Mouse (Mus musculus) mouse embryonic stem cell (cell line): ENCODE data around the gene Gpr146.
"Not testable (repeated sequence)": the region's sequence is repeated elsewhere in the genome, so short reads cannot be mapped to it uniquely, and the experiment has no call there.

Source experiments
- in situ Hi-C, 2 experiments: fragments of 300-500 bp; cut with MboI; formaldehyde crosslinking; loops; 1 replicate in 1 of 2; 3 replicates in 1 of 2; pipeline ENCODE4 v1.14.3; 2019 to 2020; ENCODE audit warnings: low sequenced_read_pairs in 2 of 2, low pct_unique_long_range_greater_than_20kb in 1 of 2, mixed read lengths in 1 of 2; ENCODE audit not compliant: unreplicated experiment in 1 of 2

Gene Gpr146

GRCm38 (mm10) chr5:139378986-139379629 is 1.6 kb downstream of the Gpr146 start:
- in situ Hi-C loops, result no loop called here

DNA sequence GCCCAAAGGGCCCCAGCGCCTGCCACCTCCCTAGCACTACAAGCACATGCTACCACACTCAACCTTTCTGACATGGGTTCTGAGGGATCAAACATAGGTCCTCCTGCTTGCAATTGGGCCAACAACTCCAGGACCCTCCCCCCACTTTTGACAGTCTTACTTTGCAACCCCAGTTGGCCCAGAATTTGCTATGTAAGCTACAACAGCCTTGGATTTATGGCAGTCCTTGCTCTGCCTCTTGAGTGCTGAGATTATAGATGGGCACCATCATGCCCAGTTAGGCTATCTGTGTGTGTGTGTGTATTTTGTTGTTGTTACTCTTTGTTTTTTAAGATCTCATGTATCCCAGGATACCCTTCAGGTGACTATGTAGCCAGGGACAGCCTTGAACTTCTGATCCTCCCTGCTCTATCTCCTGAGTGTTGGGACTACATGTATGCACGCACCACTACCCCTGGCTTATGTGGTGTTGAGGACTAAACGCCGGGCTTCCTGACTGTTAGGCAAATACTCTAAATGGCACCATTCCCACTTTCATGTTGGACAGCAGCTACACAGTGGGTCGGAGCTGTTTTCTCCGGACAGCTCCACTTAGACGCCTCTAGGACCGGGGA is 2.4 kb downstream of the Gpr146 start:
- in situ Hi-C loops, result no loop called here

DNA sequence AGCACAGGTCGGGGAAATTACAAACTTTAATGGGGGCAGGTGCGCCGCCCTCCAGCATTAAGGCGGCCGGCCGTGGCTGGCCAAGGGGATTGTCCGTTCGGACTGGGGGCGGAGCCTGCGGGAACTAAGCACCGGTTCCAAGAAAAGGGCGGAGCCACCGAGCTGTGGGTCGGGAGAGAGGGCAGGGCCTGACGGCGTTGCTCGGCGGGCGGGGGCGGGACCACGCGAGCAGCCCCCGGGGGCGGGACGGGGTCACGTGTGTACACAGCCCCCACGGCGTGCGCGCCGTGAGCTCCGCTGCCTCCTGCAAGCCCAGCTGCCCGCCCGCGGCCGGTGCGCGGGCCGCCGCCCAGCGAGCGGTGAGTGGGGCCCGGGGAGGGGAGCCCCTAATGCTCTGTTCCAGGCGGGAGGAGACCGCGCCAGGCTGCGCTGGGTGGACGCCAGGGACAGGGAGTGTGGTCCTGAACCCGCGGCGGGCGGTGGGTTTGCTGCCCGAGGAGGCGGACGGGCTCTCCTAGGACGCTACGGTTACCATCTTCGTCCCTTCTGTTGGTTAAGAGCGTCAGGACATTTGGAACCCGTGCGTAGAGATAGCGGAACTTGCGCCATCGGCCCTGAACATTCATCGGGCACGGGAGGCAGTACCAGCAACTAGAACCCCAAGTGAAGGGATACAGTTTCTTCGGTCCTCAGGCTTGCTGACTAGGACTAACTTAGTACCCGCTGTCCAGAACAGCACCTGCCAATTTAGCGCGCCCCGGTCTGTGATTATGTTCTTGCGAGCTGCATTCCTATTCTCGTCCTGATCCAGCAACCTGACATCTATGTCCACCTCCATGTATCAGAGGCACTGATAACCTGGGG is 3.1 kb downstream of the Gpr146 start:
- in situ Hi-C loops, result no loop called here

DNA sequence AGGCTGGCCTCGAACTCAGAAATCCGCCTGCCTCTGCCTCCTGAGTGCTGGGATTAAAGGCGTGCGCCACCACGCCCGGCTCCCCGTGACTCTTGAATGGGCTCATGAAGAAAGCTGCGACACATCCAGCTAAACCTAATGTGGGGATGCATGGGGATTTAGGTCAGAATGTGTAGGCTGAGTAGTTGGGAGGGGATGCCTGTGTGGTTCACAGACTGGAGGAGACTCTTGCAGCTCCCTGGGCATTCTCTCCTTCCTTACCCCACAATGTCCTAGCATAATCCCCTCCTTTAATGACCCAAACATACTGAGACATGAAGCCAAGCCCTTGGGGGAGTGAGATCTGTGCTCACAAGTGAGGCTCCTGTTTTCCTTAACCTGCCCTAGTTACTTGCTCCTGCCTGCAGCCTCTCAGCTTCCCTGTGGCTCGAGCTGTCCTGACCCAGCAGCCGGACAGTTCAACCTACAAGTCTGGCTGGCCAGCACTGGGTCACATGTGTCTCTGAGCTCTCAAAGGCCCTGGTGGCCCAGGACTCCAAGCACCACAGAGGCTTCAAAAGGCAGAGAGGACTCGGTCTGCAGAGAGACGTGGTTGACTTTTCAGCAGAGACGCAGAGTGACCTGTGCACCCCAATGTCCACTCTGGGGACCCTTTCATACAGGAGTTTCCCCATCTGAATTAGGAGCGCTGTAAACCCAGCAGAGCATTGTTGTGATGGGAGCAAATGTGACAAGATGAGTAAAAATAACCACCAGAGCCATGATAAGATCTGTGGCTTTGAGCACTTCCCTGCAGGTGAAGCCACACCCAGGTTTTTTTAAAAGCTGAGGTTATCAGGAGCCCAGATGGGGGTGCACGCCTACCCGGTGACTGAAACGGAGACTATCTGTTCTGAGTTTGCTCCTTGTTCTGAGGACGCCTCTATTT is 4.4 kb downstream of the Gpr146 start:
- in situ Hi-C loops, result no loop called here

- in situ Hi-C loops, result no loop called here
Measured at GRCm38 (mm10) chr5:139382760-139383159, 5.3 kb downstream of the Gpr146 start.

DNA sequence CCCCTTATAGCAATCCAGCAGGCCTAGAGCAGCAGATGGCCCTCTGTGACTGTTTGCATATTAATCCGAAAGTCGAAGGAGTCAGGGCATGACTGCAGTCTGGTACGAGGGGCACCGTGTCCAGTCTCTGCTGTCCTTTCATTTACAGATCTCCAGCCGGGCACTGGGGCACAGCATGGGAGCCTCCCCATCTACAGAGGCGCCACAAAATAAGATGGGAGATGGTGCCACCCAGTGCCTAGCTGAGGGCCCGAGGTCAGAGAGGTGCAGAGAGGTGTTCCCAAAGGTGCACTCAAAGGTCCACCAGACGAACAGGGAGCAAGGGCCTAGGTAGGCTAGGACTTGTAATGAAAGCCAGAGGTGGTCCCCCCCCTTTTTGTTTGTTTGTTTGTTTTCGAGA is 5.7 kb downstream of the Gpr146 start:
- in situ Hi-C loops, result no loop called here

- in situ Hi-C loops, result no loop called here
Measured at GRCm38 (mm10) chr5:139384531-139384930, 7.0 kb downstream of the Gpr146 start.

DNA sequence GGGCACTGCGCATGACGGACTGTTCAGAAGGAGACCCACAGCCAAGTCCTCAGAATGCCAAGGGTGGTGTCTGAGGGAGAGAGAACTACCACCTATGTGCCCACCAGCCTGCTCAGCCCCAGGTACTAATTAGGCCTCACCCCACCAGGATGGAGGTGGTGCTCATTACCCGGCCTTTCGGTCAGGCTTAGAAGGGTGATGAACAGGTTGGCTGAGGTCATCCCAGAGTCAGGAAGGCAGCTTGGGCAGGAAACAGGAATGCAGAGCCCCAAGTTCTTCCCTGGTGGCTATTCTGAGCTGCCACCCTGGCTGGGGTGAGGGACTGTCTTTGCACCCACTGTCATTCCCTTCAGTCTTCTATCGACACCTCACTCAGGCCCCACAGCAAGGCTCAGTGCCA is 8.6 kb downstream of the Gpr146 start:
- in situ Hi-C loops, result no loop called here

DNA sequence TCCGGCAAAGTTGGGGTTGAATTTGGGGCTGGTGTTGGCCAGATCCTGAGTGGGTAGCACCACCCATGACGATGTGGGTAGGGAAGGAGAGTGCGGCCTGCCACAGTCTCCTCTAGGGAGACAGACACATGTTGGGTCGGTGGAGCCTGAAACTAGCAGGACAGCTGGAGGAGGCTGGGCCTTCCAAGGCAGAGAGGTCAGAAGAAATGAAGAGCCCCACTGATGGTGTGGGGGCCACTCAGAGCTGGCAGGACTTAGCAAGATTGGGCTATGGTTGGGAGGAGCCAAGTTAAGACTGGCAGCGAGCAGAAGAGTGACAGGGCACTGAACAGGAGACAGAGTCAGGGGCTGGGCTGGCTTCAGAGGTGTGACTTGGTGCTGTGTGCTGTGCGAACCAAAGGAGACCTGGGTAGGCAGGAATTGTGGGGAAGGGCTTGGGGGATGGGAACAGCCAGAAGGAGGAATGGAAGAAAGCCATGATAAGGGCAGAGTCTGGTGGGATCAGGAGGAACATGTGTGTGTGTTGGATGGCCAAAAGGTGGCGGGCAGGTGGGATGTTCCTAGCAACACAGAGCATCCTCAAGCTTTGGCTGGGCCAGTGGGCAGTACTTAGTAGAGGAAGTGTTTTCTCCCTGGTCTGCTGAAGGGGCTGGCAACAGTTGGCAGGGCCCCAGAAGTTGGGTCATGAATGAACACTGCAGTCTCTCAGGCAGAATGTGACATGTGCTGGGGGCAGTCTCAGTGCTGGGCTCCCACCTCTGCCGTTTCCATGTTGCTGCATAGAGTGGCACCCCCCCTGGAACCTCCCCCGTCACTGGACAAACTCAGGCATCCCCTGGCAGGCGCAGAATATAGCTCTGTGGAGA is 10.1 kb downstream of the Gpr146 start:
- in situ Hi-C loops, result no loop called here

DNA sequence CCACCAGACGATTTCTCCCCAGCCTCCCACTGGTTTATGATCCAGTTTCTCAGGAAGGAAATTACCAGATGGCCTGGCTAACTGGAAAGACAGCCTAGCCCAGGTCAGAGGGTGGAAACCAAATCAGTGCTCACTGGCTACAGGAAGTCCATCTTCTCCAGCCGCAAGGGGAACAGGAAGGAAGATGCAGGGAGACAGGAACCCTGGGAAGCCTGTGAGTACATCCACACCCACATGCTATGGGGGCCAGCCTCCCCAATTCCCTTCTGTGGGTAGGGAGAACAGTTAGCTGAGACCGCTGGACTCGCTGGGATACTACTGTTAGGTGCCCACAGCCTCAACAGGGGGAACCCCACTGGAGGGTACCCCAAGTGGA is 10.7 kb downstream of the Gpr146 start:
- in situ Hi-C loops, result no loop called here

DNA sequence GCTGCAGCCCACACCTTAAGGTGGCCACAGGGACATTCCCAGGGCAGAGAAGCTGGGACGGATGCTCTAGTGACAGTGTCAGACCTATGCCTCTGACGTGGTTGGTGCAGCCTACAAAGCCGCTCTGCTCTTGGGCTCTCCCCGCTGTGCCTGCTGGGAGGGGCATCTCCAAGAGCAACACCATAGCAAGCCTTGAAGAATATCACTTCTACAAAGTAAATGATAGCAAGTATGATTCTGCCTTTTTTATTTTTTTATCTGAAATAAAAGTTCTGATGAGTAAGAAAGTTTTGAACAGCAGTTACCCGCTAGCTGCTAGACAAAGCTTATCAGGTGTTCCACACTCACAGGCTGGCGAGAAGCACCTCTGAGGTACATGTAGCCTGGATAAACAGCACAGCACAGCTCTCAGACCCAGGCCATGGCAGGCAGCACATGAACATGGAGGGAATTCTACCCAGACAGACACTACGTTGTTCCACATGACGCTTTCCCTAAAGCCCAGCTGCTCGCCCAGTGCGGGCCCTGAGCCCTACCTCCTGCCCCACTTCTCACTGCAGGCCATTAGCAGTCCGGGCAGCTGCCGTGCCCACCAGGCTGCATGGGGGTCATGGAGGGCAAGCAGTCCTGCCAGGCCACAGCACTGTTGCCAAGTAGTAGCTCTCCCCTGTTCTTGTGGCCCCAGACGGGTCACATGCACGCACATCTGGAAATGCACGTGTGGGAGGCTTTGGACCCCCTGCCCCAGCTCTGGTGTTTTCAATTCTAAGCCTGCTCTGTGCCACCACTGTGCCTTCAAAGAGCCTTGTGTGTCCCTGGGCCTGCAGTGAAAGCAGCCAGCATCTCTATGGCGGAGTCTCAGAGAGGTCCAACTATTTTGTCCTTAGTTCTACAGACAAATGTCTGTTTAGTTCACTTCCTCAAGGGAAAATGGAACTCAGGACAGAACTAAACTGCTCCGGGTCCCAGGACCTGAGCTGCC is 11.5 kb downstream of the Gpr146 start:
- in situ Hi-C loops, result no loop called here

GRCm38 (mm10) chr5:139389676-139390061 is 12.2 kb downstream of the Gpr146 start:
- in situ Hi-C loops, result no loop called here

DNA sequence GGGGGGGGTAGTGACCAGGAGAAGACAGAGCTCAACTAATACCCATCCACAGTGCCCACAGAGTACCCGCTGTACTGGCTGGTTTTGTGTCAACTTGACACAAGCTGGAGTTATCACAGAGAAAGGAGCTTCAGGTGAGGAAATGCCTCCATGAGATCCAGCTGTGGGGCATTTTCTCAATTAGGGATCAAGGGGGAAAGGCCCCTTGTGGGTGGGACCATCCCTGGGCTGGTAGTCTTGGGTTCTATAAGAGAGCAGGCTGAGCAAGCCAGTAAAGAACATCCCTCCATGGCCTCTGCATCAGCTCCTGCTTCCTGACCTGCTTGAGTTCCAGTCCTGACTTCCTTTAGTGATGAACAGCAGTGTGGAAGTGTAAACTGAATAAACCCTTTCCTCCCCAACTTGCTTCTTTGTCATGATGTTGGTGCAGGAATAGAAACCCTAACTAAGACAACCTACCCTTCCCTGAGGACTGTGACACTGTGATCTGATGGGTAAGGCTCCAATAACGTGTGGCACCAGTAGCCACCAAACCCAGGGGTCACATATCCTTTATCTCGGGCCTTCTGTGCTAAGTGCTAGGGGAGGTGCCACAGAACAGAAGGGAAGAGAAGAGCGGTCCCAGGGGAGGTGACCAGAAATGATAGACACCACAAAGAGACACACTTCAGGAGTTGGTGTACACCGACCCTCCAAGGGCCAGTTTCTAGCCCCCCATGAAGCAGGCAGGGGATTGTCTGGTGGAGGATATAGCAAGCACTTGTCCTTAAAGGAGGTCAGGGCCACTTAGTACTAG is 13.0 kb downstream of the Gpr146 start:
- in situ Hi-C loops, result not testable (repeated sequence)

DNA sequence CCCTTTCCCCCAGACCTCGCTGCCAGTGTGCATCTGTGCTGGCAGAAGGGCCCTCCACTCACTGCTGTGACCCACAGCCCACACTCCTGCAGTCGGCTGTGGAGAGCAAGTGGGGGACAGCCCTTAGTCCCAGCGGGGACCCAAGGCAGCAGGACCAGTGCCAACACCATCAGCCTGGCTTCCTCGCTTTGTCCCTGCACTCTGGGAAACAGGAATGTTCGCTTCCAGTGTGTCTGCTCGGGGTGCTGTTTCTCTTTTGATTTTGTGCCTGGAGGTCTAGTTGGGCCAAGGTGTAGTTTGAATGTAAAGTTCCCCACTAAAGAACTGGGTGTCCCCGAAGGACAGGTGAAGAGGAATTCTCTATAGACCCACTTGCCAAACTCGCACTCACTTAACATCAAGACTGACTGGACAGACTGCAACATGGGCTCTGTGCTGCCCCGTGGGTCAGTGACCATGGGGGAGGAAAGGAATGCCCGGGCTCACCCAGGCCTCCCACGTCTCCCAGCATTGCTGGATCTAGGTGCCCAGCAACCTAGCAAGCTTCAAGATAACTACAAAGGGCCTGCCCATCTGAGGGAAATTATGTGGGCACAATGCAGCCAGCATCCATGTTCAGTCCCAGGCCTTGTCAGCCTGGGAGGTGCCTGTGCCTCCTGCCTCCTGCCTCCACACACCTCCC is 14.0 kb downstream of the Gpr146 start:
- in situ Hi-C loops, result no loop called here
